Mouse (Mus musculus) gastrocnemius, postnatal 25 days (tissue): Measurements from ENCODE around the gene Cryba4. TPM values are rescaled to one million over a fixed set of nuclear protein-coding genes. Genes with fewer than 3 reads are reported as not detected.

Source experiments
- DNase-seq: peaks from one replicate; pipeline ENCODE4 v3.0.0; 2022
- total RNA-seq, 2 experiments: library from RNA; stranded (reverse); gene quantifications; 1 replicate in 1 of 2; 2 replicates in 1 of 2; pipeline ENCODE4 v1.2.3; 2021

Cryba4 gene
- total RNA-seq, 2 experiments from 2014 or later: 0.46 TPM; not detected in 1

- no peak for DNase-seq
Measured at GRCm38 (mm10) chr5:112206543-112207255, 45.6 kb downstream of the Cryba4 start.

- DNase-seq: no peak
Measured at GRCm38 (mm10) chr5:112199656-112200055, 52.7 kb downstream of the Cryba4 start.

Other genes starting within 250 kb of the Cryba4 start
- gene Crybb1, start 3.3 kb upstream of the Cryba4 start, total RNA-seq: 1 to 10 TPM; 3.2 to 3.9 TPM
- 10 to 100 TPM; 16.8 to 17.8 TPM for gene Tpst2, start 24.2 kb upstream of the Cryba4 start, total RNA-seq
- 10 to 100 TPM; 10.6 to 10.7 TPM for gene Tfip11, start 73.8 kb upstream of the Cryba4 start, total RNA-seq
- gene Srrd, start 90.5 kb upstream of the Cryba4 start, total RNA-seq: 1 to 10 TPM; 2.4 to 2.7 TPM
- 1 to 10 TPM; 3.8 to 4.5 TPM for gene Hps4, start 90.6 kb upstream of the Cryba4 start, total RNA-seq
- not detected for gene Gm6583, start 103.5 kb upstream of the Cryba4 start, total RNA-seq
- gene Asphd2, start 142.3 kb upstream of the Cryba4 start, total RNA-seq: under 1 TPM; 0.36 to 0.56 TPM
- gene Gm6588, start 196.9 kb upstream of the Cryba4 start, total RNA-seq: not detected